Mouse (Mus musculus) kidney, embryonic 15.5 days (tissue): ENCODE data around the gene Laptm4a. TPM values are rescaled to one million over a fixed set of nuclear protein-coding genes. Genes with fewer than 3 reads are reported as not detected.

Experiments
- ATAC-seq: fragments of 200-750 bp; cut with Nextera tagmentation; replicated peaks from 2 replicates; pipeline ENCODE4 v1.8.0; 2017; ENCODE audit warnings: moderate TSS enrichment; ENCODE audit not compliant: low FRiP score
- H3K27ac ChIP-seq: fragments of 300-500 bp; sonication (generic); 2 replicates; pipeline ENCODE4 v1.5.1; 2015; ENCODE audit warnings: mild to moderate bottlenecking, inconsistent platforms
- H3K27me3 ChIP-seq: fragments of 300-500 bp; sonication (generic); 2 replicates; pipeline ENCODE4 v1.6.1; 2015; ENCODE audit warnings: inconsistent platforms
- H3K36me3 ChIP-seq: fragments of 300-500 bp; sonication (generic); 2 replicates; pipeline ENCODE4 v1.6.1; 2015; ENCODE audit warnings: inconsistent platforms
- H3K4me1 ChIP-seq: fragments of 300-500 bp; sonication (generic); 2 replicates; pipeline ENCODE4 v1.6.1; 2015; ENCODE audit warnings: inconsistent platforms
- H3K4me2 ChIP-seq: fragments of 300-500 bp; sonication (generic); 2 replicates; pipeline ENCODE4 v1.6.1; 2015; ENCODE audit warnings: moderate library complexity, mild to moderate bottlenecking, inconsistent platforms
- H3K4me3 ChIP-seq: fragments of 300-500 bp; sonication (generic); replicated peaks from 2 replicates; pipeline ENCODE4 v1.5.1; 2015; ENCODE audit warnings: mild to moderate bottlenecking, inconsistent platforms
- H3K9ac ChIP-seq: fragments of 300-500 bp; sonication (generic); 2 replicates; pipeline ENCODE4 v1.6.1; 2015; ENCODE audit warnings: mild to moderate bottlenecking, inconsistent platforms
- H3K9me3 ChIP-seq: fragments of 300-500 bp; sonication (generic); replicated peaks from 2 replicates; pipeline ENCODE4 v1.6.1; 2016; ENCODE audit warnings: inconsistent platforms
- WGBS: fragments of 180-500 bp; shearing (Covaris S2); methylation state at CpG from one replicate; pipeline ENCODE4 v1.1.7; 2015; ENCODE audit warnings: mixed read lengths; 5-methylcytosine and 5-hydroxymethylcytosine counted together
- polyA plus RNA-seq: library from polyadenylated mRNA; unstranded; fragments of >200 nt; fragmentation: Nextera tagmentation; extraction: Ambion mirVana; gene quantifications from 2 replicates; pipeline ENCODE4 v1.2.1, GENCODE M21; 2015

The Laptm4a gene
- polyA plus RNA-seq, 1 experiment from 2014 or later: 338 TPM

DNA sequence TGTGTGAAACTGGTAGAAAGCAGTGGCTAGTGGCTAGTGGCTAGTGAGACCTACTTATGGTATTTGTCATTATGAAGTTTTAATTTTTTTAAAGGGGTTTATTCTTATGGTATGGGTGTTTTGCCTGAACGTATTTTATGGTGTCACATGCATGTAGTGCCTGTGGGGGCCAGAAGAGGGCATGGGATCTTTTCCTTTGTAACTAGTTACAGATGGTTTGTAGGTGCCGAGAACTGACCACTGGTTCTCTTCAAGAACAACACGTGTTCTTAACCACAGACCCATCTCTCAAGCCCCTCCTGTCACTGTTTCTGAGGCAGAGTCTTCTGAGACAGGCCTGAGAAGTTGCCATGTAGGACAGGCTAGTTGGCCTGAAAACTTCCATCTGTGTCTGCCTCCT lies 53.6 kb downstream of the Laptm4a start:
- WGBS: 85% methylated on average over 3 of the region's 3 CpGs
- ATAC-seq: no peak
- peaks cover 14% of the 10 kb centered on the region for H3K4me1 ChIP-seq
- H3K27me3 ChIP-seq: peaks cover 8% of the 10 kb centered on the region
- no peaks in the 10 kb centered on the region for H3K9me3 ChIP-seq
- peaks cover 8% of the 10 kb centered on the region for H3K36me3 ChIP-seq
- no peak overlapping the region for H3K4me2 ChIP-seq
- no peak overlapping the region for H3K9ac ChIP-seq
- H3K4me3 ChIP-seq: no peak overlapping the region
- H3K27ac ChIP-seq: no peak overlapping the region

Other genes starting within 250 kb of the Laptm4a start
- 47.9 and 49.1 TPM in 2 replicates for gene Pum2, start 247.5 kb upstream of the Laptm4a start, polyA plus RNA-seq
- gene Sdc1, start 150.3 kb upstream of the Laptm4a start, polyA plus RNA-seq: 63.7 and 66.7 TPM in 2 replicates
- gene Matn3, start 26.3 kb downstream of the Laptm4a start, polyA plus RNA-seq: 0.27 and 0.60 TPM in 2 replicates
- gene Wdr35, start 52.2 kb downstream of the Laptm4a start, polyA plus RNA-seq: 18.1 and 19.5 TPM in 2 replicates
- gene Ttc32, start 108.3 kb downstream of the Laptm4a start, polyA plus RNA-seq: 22.6 and 28.7 TPM in 2 replicates